In genomic region chr17:51813784-51814120, GRCm38 (mm10) we compare ENCODE assay signal across 8 mouse cellular contexts. TPM values are rescaled to one million over a fixed set of nuclear protein-coding genes. Genes with fewer than 3 reads are reported as not detected.
DNase-seq lines count a peak whose midpoint lies in the region; ATAC-seq lines count a peak whose summit lies in the region.

No protein-coding gene starts in this region.

- H3K27me3 ChIP-seq in kidney, embryonic 16.5 days (ENCODE audit: insufficient read depth, low read length): peaks cover 10% of the 10 kb centered on the region
- H3K27me3 ChIP-seq in embryonic facial prominence, embryonic 12.5 days: 0 out of 2 replicates have a peak, but pooled peaks cover 2% of the 10 kb centered on the region
- no peaks in the 10 kb centered on the region; the same call in 1 of the 2 replicates for H3K27me3 ChIP-seq in intestine, embryonic 16.5 days (replicated peaks; ENCODE audit: control insufficient read depth, insufficient read depth, low read length)

- H3K9ac ChIP-seq in kidney, embryonic 16.5 days (replicated peaks; ENCODE audit: low read length): peak overlapping the region; percentile 82; the same call in 1 of the 2 replicates
- peak overlapping the region; percentile 78 for H3K9ac ChIP-seq in embryonic facial prominence, embryonic 12.5 days
- H3K9ac ChIP-seq in intestine, embryonic 16.5 days (ENCODE audit: low read depth, low read length): peak overlapping the region; percentile 71

- DNase-seq in kidney, postnatal 14 days: no peak
- DNase-seq in naive thymus-derived CD4-positive, alpha-beta T cell, adult 2 months (ENCODE audit: low read depth): peak; percentile 80
- DNase-seq in right cerebral cortex, postnatal 14 days: no peak
- DNase-seq in spleen, postnatal 14 days (ENCODE audit: low spot score in 2 of 2): no peak
- no peak for DNase-seq in adrenal gland, postnatal 14 days

- WGBS in kidney, embryonic 16.5 days: 2% methylated on average over 6 of the region's 6 CpGs
- WGBS in embryonic facial prominence, embryonic 12.5 days: 2% methylated on average over 6 of the region's 6 CpGs
- WGBS in intestine, embryonic 16.5 days: 3% methylated on average over 6 of the region's 6 CpGs

- no peaks in the 10 kb centered on the region for H3K9me3 ChIP-seq in kidney, embryonic 16.5 days (ENCODE audit: low read length)
- H3K9me3 ChIP-seq in embryonic facial prominence, embryonic 12.5 days: no peaks in the 10 kb centered on the region
- H3K9me3 ChIP-seq in intestine, embryonic 16.5 days (ENCODE audit: control insufficient read depth, low read length): no peaks in the 10 kb centered on the region

- H3K4me1 ChIP-seq in kidney, embryonic 16.5 days (ENCODE audit: insufficient read depth, low read length): no peaks in the 10 kb centered on the region; the same call in 1 of the 2 replicates
- 0 out of 2 replicates have a peak, but pooled peaks cover 6% of the 10 kb centered on the region for H3K4me1 ChIP-seq in embryonic facial prominence, embryonic 12.5 days
- H3K4me1 ChIP-seq in intestine, embryonic 16.5 days (ENCODE audit: control insufficient read depth, insufficient read depth, low read length): peaks cover 3% of the 10 kb centered on the region; the same call in 1 of the 2 replicates

- peak overlapping the region; percentile 94 for H3K4me2 ChIP-seq in kidney, embryonic 16.5 days (replicated peaks; ENCODE audit: low read depth, low read length)
- H3K4me2 ChIP-seq in embryonic facial prominence, embryonic 12.5 days (replicated peaks): peak overlapping the region; percentile 78
- peak overlapping the region; percentile 98 for H3K4me2 ChIP-seq in intestine, embryonic 16.5 days (ENCODE audit: low read depth, low read length)

- H3K36me3 ChIP-seq in kidney, embryonic 16.5 days (ENCODE audit: insufficient read depth, low read length): no peaks in the 10 kb centered on the region
- H3K36me3 ChIP-seq in embryonic facial prominence, embryonic 12.5 days: no peaks in the 10 kb centered on the region
- H3K36me3 ChIP-seq in intestine, embryonic 16.5 days (ENCODE audit: control insufficient read depth, insufficient read depth, low read length): no peaks in the 10 kb centered on the region

- ATAC-seq in kidney, embryonic 16.5 days (ENCODE audit: low FRiP score, low TSS enrichment): no peak; the same call in 1 of the 2 replicates
- ATAC-seq in embryonic facial prominence, embryonic 12.5 days (ENCODE audit: insufficient number of reproducible peaks, insufficient read depth, low FRiP score, low TSS enrichment): no peak
- ATAC-seq in intestine, embryonic 16.5 days: no peak

- H3K27ac ChIP-seq in kidney, embryonic 16.5 days (ENCODE audit: low read length): no peak overlapping the region
- H3K27ac ChIP-seq in embryonic facial prominence, embryonic 12.5 days: 0 out of 2 replicates have a peak overlapping the region, but pooled peaks have one; percentile 77
- no peak overlapping the region for H3K27ac ChIP-seq in intestine, embryonic 16.5 days (ENCODE audit: low read length)

- peak overlapping the region; percentile 85 for H3K4me3 ChIP-seq in kidney, embryonic 16.5 days (ENCODE audit: low read length)
- peak overlapping the region; percentile 79 for H3K4me3 ChIP-seq in embryonic facial prominence, embryonic 12.5 days
- H3K4me3 ChIP-seq in intestine, embryonic 16.5 days (ENCODE audit: low read length): peak overlapping the region; percentile 78

RNA-seq across cellular contexts. Expression of gene Satb1, which starts 19.3 kb away (rescaled TPM):
- polyA plus RNA-seq in kidney, embryonic 16.5 days (2015; fragmentation: Nextera tagmentation; extraction: Ambion mirVana): 6.7 and 7.5 TPM in 2 replicates
- polyA plus RNA-seq in embryonic facial prominence, embryonic 12.5 days (2016; fragmentation: Nextera tagmentation; extraction: Ambion mirVana): 19.7 and 20.3 TPM in 2 replicates
- polyA plus RNA-seq in intestine, embryonic 16.5 days (2015; fragmentation: Nextera tagmentation; extraction: Ambion mirVana): 2.6 and 3.3 TPM in 2 replicates
- 21.2 and 39.7 TPM in 2 replicates for total RNA-seq in adrenal gland, postnatal 14 days (2021)
